Mouse (Mus musculus) thymus, postnatal 25 days (tissue): Measurements from ENCODE around the gene Gm10974.

Experiments used
- DNase-seq: peaks from one replicate; pipeline ENCODE4 v3.0.0; 2022

Gm10974 gene

GRCm38 (mm10) chr7:66406971-66407370, 41.3 kb downstream of the Gm10974 start:
- DNase-seq: no peak

DNA sequence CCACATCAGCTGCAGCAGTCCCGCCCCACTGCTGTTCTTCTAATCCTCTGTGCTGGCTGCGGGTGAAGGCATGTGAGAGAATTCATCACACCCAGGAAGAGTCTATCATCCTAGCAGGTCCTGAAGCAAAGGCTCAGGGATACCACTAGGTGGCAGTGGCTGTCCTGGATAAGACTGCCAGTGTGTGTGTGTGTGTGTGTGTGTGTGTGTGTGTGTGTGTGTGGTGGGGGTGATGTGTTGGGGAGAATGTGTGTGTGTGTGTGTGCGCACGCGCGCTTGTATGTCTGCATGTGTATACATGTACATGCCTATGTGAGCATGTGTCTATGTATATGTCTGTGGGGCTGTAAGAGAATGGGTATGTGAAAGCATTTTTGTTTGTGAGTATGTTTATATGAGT, 43.7 kb downstream of the Gm10974 start:
- no peak for DNase-seq

DNA sequence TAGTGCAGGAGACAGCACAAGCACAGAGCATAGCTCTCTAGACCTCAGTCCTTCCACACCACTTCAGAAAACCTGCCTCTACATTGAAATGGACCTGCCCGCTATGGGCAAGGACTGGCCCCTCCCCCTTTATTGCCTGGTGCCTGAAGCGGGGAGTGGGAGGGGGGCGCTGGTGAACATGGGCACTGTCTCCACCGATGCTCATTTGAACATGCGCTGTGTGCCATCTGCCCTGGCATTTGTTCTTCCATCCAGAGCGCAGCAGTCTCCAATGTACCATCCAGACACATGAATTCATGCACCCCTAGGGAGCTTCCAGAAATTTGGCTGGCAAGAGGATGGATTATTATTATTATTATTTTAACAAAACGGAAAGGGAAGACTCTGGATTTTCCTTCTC, 47.4 kb downstream of the Gm10974 start:
- no peak for DNase-seq

GRCm38 (mm10) chr7:66416829-66417228, 51.1 kb downstream of the Gm10974 start:
- DNase-seq: peak; percentile 6

DNA sequence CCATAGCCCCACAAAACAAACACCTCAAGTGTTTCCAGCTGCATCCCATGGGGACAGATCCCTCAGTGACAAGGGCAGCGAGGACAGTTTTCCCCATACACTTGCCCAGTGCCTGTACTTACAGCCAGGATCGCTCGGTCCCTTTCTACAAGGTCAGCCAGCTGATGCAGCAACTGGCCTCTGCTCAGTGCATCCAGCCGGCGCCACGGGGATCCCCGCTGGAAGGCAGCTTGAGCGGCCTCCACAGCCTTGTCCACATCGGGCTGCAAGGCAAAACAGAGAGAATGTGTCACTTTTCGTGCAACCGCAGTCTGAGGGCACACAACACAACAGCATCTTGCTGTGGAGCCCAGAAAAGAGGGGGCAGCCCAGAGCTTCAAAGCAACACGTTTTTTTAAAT, 53.3 kb downstream of the Gm10974 start:
- no peak for DNase-seq

- no peak for DNase-seq
Measured at GRCm38 (mm10) chr7:66421903-66422302, 56.2 kb downstream of the Gm10974 start.

DNA sequence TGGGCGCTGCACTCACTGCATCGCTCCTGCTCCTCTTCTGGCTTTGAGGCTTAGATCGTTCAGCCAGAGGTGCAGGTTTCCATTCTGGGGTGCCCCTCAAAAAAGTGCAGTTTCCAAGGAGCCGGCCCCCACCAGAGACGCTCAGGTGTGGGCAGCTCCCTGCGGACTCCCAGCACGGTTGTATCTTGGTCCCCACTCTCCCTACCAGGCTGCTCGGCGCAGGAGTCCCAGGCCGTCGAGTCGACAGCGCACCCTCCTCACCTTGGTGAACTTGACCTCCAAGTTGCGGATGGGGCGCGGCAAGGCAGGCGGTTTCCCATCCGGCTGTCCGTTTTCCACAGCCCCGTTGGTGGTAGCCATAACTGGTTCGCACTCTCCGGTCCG, 61.3 kb downstream of the Gm10974 start:
- no peak for DNase-seq

DNA sequence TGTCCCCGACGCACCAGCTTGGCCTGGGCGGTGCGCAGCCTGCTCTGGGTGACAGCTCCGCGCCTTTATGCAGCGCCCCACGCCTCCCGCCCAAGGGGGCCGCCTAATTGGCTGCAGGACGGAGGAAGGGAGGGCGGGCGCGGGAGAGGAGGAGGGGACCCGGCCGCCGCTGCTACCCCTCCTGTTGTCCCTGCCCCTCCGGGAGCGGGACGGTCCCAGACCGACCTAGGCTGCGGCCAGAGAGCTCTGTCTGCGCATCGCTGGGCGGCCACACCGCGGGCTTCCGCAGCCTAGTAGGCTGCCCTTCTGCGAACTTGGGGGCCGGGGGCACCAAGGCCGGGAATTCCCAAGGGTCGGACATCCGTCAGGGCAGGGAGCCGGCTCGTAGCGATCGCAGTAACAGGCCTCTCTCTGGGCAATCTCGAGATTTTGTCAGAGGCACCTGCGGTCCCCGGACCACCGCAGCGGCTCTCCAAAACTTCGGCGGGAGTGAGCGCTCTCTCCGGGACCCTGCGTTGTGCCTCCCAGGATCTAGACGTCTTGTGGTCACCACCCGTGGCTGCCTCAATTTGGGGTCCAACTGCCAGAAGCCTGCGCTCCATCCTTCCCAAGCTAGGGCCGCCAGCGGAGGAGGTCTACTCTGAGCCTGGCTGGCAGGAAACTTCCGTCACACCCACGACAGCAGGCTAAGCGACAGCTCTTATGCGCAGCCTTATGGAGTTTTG, 61.9 kb downstream of the Gm10974 start, which contains the start of gene Aldh1a3:
Gene Aldh1a3 (minus strand): TSS at position 81 of the 725 bp plus-strand sequence.
- no peak for DNase-seq

- DNase-seq: peak; percentile 51
Measured at GRCm38 (mm10) chr7:66434453-66434935, 68.8 kb downstream of the Gm10974 start.
